Mouse (Mus musculus) CD4-positive naive resting alpha-beta T cell, adult 57 days (primary cell): ENCODE measurements around the gene Zfp386. TPM values are rescaled to one million over a fixed set of nuclear protein-coding genes. Genes with fewer than 3 reads are reported as not detected.

Source experiments
- total RNA-seq: library from RNA; stranded (reverse); gene quantifications from one replicate; pipeline ENCODE4 v1.2.4, GENCODE M21; 2023

Zfp386 gene
- total RNA-seq: 75.4 TPM

DNA sequence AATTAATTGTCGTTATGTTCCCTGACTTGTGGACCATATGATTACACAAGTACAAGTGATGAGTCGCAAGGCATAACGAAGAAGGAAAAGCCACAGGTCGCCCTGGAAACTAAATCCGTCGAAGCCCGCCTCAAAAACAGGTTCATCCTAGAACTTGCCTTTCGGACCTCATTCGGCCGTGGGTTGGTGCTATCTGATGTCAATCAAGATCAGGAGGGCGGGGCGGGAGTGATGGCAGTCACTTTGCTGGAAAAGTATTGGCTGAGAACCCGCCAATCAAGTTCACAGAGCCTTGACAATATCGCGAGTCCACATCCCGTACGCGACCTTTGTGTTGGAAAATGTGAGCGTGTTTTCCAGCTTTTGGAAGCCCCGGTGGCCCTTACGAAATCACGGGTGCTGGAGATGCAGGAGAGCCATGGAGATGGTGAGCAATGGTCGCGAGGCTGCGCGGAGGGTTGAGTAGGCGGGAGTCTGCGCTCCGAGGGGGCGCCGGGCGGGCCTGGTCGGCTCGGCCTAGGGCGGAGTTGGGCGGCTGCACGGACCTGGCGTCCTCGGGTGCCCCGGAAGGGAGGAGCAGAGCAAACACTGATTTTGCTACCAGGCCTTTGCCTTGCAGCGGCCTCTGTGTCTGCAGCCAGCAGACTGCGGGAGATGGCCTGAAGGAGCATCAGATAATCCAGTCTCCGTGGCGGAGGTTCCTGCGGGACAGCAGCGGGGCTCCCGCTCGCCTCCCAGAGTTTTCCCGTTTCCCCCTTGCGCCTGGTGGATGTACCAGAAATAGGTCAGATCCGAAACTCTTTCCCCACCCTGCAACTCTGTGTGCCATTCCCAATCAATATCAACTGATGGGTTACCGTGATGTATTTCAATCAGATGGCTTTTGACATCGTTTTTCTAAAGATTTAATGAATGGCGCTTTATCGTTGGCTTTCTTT lies at the start of gene Zfp386:
Gene Zfp386, plus strand, starts transcription at position 285 of the 938 bp plus-strand sequence.

DNA sequence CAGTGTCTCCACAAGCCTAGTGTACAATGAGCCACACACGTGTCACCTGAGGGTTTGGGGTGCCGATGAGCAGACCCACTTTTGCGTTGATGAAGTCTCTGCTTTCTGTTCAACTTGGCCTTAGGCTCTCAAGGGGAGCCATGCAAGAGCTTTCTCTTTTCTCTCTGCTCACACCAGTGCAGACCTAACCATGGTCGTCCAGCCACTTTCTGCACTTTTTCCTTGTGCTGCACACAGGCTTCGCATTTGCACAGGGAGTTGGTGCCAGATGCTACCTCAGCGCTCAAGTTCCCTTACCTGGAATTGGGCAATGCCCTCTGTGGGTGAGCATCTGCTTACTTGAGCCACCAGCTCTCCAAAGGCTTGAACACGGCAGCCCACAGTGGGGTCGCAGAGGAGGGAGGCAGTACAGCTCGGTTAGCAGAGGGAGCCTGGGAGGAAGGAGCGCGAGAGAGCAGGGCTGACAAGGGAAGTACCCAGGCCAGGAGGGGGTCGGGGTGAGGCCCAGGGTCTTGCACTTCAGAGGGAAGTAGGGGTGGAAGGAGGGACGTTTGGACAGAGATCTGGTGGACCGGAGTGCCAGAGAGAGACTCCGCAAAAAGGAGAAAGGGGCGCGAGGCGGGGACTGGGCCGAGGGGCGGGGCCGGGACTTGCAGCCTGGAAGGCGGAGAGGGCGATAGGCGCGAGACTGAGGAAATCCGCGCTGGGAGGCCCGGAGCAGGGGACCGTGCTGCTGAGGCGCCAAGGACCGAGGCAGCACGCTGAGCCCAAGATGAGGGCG lies 29.7 kb downstream of the Zfp386 start, which contains the start of gene Vipr2:
Gene Vipr2, plus strand, starts transcription at position 653 of the 781 bp plus-strand sequence.

Other genes with a start within 250 kb of the Zfp386 start
- not detected for gene Vipr2, start 30.0 kb downstream of the Zfp386 start, total RNA-seq
- gene Wdr60, start 215.3 kb downstream of the Zfp386 start, total RNA-seq: 1.2 TPM
- not detected for gene Gm11027, start 227.7 kb downstream of the Zfp386 start, total RNA-seq
- gene Esyt2, start 233.5 kb downstream of the Zfp386 start, total RNA-seq: 254 TPM